Mouse (Mus musculus): Measurements from ENCODE around the gene Ptk7. TPM values are rescaled to one million over a fixed set of nuclear protein-coding genes. Genes with fewer than 3 reads are reported as not detected.

Ptk7 gene
- 16.0 and 21.5 TPM in 2 replicates for polyA plus RNA-seq (2014; fragmentation: Nextera tagmentation; extraction: Ambion mirVana)

DNA sequence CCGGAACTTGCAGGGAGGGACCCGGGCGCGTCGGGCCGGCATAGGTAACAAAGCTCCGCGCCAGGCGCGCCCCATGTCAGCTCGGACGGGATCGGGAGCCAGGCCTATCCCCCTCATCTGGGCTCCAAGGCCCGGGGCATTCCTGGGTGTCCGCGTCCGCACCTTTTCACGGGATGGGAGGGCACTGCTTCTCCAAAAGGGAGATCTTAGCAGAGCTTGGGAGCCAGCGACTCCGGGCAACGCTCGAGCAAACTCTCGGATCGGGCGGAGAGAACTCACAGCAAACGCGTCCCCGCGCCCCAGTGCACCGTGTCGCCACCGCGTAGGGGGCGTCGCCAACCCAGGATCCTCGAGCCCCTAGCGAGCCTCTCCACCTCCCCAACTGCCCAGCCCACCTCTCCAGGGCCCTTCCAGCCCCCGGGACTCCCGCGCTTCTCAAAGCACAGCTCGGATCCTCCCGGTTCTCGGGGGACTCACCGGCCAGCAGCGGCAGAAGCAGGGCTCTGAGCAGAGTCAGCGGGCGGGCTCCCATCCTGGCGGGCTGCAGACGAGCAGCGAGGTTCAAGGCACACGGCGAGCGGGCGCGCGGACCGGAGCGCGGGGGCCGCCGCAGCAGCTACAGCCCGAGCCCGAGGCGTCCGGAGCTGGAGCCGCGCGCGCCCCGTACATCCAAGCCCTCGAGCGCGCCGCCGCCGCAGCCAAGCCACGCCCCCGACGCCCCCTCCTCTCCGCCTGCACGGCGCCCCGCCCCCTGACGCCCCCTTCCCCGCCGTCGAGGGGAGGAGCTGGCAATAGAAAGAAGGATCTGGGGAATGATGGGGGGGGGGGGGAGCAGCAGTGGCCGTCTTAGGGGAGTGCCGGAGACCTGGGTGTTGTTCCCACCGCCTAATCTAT is at the start of gene Ptk7:
Ptk7 (minus strand) TSS at position 714 of the 894 bp plus-strand sequence.
- DNase-seq (ENCODE audit: low spot score) (peak; percentile 94), ATAC-seq (ENCODE audit: low FRiP score) (peak; percentile 79)
- H3K9ac ChIP-seq (ENCODE audit: low read depth, low read length), result peak within 1 kb of the TSS; percentile 95
- H3K27me3 ChIP-seq (ENCODE audit: control insufficient read depth, insufficient read depth, low read length), result no peaks in the 10 kb centered on the region
- peak within 1 kb of the TSS; percentile 95 for H3K4me3 ChIP-seq (ENCODE audit: low read depth, low read length)
- H3K36me3 ChIP-seq (ENCODE audit: control insufficient read depth, insufficient read depth, low read length), result no peaks in the 10 kb centered on the region
- WGBS, result under 1% methylated on average over 46 of the region's 90 CpGs
- H3K4me1 ChIP-seq (replicated peaks; ENCODE audit: control insufficient read depth, insufficient read depth, low read length), result peaks cover 20% of the 10 kb centered on the region
- H3K9me3 ChIP-seq (ENCODE audit: control insufficient read depth, low read length), result no peaks in the 10 kb centered on the region
- H3K4me2 ChIP-seq (replicated peaks; ENCODE audit: low read depth, low read length), result peak within 1 kb of the TSS; percentile 63
- peak within 1 kb of the TSS; percentile 88 for H3K27ac ChIP-seq (ENCODE audit: low read depth, low read length)

DNA sequence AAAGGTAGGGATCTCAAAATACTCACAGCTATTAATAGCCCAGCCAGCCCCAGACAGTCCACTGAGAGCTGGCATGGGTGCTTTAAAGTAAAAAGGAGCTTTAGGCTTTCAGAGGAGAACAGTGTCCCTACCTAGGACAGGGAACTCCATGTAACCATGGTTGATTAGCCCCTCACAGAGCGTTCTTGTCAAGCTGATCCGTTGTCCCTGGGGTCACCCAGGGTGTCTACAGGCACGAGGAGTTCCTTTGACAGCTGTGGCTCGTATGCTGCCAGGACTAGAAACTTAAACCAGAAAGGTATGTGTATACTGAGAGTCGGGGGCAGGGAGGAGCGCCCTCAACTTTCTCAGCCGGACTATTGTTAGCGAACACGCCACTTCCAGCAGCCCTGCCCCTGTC is 49.6 kb upstream of the Ptk7 start:
- no peak for DNase-seq (ENCODE audit: low spot score)
- Histone ChIP-seq H3K27ac (ENCODE audit: low read depth, low read length) (no peak overlapping the region), H3K4me3 (ENCODE audit: low read depth, low read length) (no peak overlapping the region), H3K4me1 (replicated peaks; ENCODE audit: control insufficient read depth, insufficient read depth, low read length) (peaks cover 9% of the 10 kb centered on the region; the same call in 1 of the 2 replicates), H3K27me3 (ENCODE audit: control insufficient read depth, insufficient read depth, low read length) (no peaks in the 10 kb centered on the region), H3K36me3 (ENCODE audit: control insufficient read depth, insufficient read depth, low read length) (peaks cover 8% of the 10 kb centered on the region), H3K9ac (ENCODE audit: low read depth, low read length) (no peak overlapping the region; the same call in 1 of the 2 replicates), H3K4me2 (replicated peaks; ENCODE audit: low read depth, low read length) (peak overlapping the region; percentile 59; the same call in 1 of the 2 replicates), H3K9me3 (ENCODE audit: control insufficient read depth, low read length) (no peaks in the 10 kb centered on the region)
- no peak for ATAC-seq (ENCODE audit: low FRiP score)
- 68% methylated on average over 9 of the region's 9 CpGs for WGBS

DNA sequence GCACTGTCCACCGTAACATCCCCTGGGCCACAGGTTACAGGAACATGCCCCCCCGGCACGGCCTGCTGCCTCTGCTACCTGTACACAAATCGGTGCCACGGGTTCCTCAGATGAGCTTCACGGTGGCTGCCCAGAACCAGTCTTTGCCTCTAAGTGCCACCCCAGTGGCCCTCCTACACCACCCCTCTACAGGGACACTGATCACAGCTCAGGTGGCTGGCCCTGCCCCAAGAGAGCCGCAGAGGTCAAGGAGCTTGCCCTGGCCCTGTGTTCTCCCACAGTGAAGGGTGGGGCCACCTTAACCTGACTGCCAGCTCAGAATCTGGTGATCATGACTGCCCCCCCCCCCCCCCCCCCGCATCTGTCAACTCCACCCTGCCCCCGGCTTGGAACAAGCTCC is 49.1 kb upstream of the Ptk7 start, which contains the start of gene Mea1:
Mea1 (plus strand) TSS at position 378 of the 400 bp plus-strand sequence.
- Histone ChIP-seq H3K27ac (ENCODE audit: low read depth, low read length) (no peak within 1 kb of the TSS), H3K4me1 (replicated peaks; ENCODE audit: control insufficient read depth, insufficient read depth, low read length) (peaks cover 9% of the 10 kb centered on the region; the same call in 1 of the 2 replicates), H3K9ac (ENCODE audit: low read depth, low read length) (peak within 1 kb of the TSS; percentile 67; the same call in 1 of the 2 replicates), H3K4me2 (replicated peaks; ENCODE audit: low read depth, low read length) (peak within 1 kb of the TSS; percentile 59), H3K4me3 (ENCODE audit: low read depth, low read length) (peak within 1 kb of the TSS; percentile 89), H3K36me3 (ENCODE audit: control insufficient read depth, insufficient read depth, low read length) (peaks cover 3% of the 10 kb centered on the region), H3K9me3 (ENCODE audit: control insufficient read depth, low read length) (no peaks in the 10 kb centered on the region), H3K27me3 (ENCODE audit: control insufficient read depth, insufficient read depth, low read length) (no peaks in the 10 kb centered on the region)
- WGBS, result 94% methylated on average over 8 of the region's 9 CpGs
- DNase-seq (ENCODE audit: low spot score), result no peak
- ATAC-seq (ENCODE audit: low FRiP score), result no peak

DNA sequence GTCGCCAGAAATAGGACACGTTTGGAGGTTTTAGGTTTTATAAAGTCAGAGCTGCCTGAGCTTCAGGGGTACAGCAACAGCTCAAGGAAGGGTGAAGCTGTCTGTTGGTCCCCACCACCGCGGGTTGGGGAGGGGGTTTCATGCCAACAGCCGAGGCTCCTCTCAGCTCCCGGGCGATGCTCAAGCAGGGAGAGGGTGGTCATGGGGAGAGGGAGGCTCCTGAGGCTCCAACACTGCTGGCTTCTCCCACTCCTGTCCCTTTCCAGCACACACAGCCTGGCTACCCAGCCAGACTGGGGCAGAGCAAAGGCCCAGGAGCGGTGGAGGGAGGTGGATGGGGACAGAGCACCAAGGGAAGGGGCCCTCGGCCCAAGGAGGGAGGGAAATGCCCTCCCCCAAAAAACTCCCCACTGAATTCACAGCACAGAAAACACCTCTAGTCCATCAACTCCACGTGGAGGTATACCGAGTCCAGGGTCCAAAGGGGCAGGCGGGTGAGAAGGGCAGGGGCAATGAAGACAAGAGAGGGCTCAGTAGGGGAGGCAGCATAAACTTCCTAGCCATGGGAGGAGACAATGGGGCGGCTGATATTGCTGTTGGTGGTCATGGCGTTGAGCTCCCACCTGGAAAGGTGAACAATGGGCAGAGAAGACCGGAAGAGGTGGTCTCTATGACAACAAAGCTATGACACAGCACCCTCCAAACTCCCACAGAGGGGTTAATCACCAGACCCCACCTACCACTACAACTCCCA is 45.4 kb upstream of the Ptk7 start:
- peaks cover 4% of the 10 kb centered on the region for H3K36me3 ChIP-seq (ENCODE audit: control insufficient read depth, insufficient read depth, low read length)
- WGBS, result 22% methylated on average over 15 of the region's 15 CpGs

DNA sequence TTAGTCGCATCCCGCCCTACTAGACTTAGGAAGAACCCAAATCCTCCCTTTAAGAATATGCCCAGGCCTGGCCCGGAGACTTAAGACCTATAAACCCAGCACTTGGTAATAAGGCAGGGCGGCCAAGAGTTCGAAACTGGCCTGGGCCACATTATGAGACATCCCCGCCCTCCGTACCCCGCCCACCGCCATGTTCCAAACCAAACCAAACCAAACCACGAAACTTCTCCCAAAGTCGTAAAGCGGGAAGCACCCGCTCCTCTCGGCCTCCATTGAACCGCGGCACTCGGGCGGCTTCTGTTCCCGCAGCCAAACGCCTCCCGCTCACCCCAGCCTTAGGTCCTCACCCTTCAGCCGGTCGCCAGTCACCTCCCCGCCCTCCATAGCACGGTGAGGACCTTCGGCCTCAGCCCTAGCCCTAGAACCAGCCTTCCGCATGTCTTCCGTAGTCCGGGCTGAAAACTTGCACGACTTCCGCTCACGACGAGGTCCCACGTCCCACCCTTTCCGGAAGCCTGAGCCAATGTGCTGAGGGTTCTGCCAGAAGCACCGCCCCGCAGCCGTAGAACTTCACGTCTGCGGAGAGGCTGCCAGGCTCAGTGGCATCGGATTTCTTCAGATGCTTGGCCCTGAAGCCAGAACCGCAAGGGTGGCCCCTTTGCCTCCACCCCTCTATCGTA is 44.7 kb upstream of the Ptk7 start, which contains the start of gene Rrp36:
Rrp36 (minus strand) TSS at position 503 of the 680 bp plus-strand sequence.
- peak within 1 kb of the TSS; percentile 57 for H3K4me3 ChIP-seq (ENCODE audit: low read depth, low read length)
- H3K27me3 ChIP-seq (ENCODE audit: control insufficient read depth, insufficient read depth, low read length), result no peaks in the 10 kb centered on the region
- H3K9me3 ChIP-seq (ENCODE audit: control insufficient read depth, low read length), result no peaks in the 10 kb centered on the region
- peaks cover 2% of the 10 kb centered on the region; the same call in 1 of the 2 replicates for H3K4me1 ChIP-seq (replicated peaks; ENCODE audit: control insufficient read depth, insufficient read depth, low read length)
- H3K9ac ChIP-seq (ENCODE audit: low read depth, low read length), result peak within 1 kb of the TSS; percentile 59
- whole genome bisulfite sequencing, result 1% methylated on average over 42 of the region's 43 CpGs
- peak; percentile 91 for DNase-seq (ENCODE audit: low spot score)
- peak within 1 kb of the TSS; percentile 56 for H3K4me2 ChIP-seq (replicated peaks; ENCODE audit: low read depth, low read length)
- H3K36me3 ChIP-seq (ENCODE audit: control insufficient read depth, insufficient read depth, low read length), result peaks cover 6% of the 10 kb centered on the region
- ATAC-seq (ENCODE audit: low FRiP score), result peak; percentile 91
- H3K27ac ChIP-seq (ENCODE audit: low read depth, low read length), result no peak within 1 kb of the TSS

More for the DNA sequence above, 45.4 kb upstream of the Ptk7 start:
- DNase-seq (ENCODE audit: low spot score), result peak; percentile 14
- Histone ChIP-seq H3K27me3 (ENCODE audit: control insufficient read depth, insufficient read depth, low read length) (no peaks in the 10 kb centered on the region), H3K9ac (ENCODE audit: low read depth, low read length) (peak overlapping the region; percentile 38; the same call in 1 of the 2 replicates), H3K4me3 (ENCODE audit: low read depth, low read length) (peak overlapping the region; percentile 57), H3K9me3 (ENCODE audit: control insufficient read depth, low read length) (no peaks in the 10 kb centered on the region), H3K4me1 (replicated peaks; ENCODE audit: control insufficient read depth, insufficient read depth, low read length) (peaks cover 4% of the 10 kb centered on the region; the same call in 1 of the 2 replicates), H3K4me2 (replicated peaks; ENCODE audit: low read depth, low read length) (peak overlapping the region; percentile 56), H3K27ac (ENCODE audit: low read depth, low read length) (no peak overlapping the region)
- peak; percentile 65 for ATAC-seq (ENCODE audit: low FRiP score)

DNA sequence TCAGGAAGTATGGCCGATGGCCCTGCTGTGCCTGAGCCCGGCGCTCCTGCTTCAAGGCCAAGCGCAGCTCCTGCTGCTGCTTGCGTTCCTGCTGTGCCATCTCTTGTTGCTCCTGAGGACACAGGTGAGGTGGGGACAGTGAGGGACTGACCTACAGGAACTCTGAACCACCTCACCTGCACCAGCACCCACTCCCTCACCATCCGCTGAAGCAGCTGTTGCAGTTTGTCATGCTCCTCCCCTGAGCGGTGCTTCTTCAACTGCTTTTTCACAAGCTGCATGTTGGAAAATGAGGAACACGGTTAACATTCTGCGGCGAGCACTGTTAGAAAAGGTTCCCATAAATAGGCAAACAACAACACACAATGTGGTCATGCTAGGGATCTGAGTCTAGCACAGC is 40.6 kb upstream of the Ptk7 start:
- H3K9me3 ChIP-seq (ENCODE audit: control insufficient read depth, low read length), result no peaks in the 10 kb centered on the region
- H3K27ac ChIP-seq (ENCODE audit: low read depth, low read length), result no peak overlapping the region
- H3K27me3 ChIP-seq (ENCODE audit: control insufficient read depth, insufficient read depth, low read length), result no peaks in the 10 kb centered on the region
- DNase-seq (ENCODE audit: low spot score), result no peak
- no peak overlapping the region for H3K4me2 ChIP-seq (replicated peaks; ENCODE audit: low read depth, low read length)
- no peaks in the 10 kb centered on the region; the same call in 1 of the 2 replicates for H3K4me1 ChIP-seq (replicated peaks; ENCODE audit: control insufficient read depth, insufficient read depth, low read length)
- H3K4me3 ChIP-seq (ENCODE audit: low read depth, low read length), result no peak overlapping the region
- peaks cover 11% of the 10 kb centered on the region; the same call in 1 of the 2 replicates for H3K36me3 ChIP-seq (ENCODE audit: control insufficient read depth, insufficient read depth, low read length)
- H3K9ac ChIP-seq (ENCODE audit: low read depth, low read length), result no peak overlapping the region
- 95% methylated on average over 10 of the region's 10 CpGs for WGBS
- no peak for ATAC-seq (ENCODE audit: low FRiP score)

DNA sequence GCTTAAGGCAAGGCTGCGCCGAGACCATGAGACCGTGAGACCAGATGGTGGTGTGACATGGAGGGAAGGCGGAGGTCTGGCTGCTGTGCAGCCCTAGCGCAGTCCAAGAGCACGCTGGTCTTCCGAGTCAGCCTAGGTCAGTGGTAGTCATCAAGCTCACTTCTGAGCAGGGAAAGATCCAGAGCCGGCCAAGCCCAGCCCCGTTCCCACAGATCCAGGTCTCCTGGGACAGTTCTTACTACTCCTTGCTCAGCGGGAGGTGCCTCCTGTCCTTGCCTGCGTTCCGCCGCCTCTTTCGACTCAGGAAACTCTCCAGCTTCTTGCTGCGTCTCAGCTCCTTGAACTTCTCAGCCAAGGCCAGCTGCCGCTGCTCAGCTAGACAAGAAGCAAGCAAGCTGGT is 38.4 kb upstream of the Ptk7 start:
- H3K9me3 ChIP-seq (ENCODE audit: control insufficient read depth, low read length), result no peaks in the 10 kb centered on the region
- no peaks in the 10 kb centered on the region for H3K4me1 ChIP-seq (replicated peaks; ENCODE audit: control insufficient read depth, insufficient read depth, low read length)
- no peak overlapping the region for H3K27ac ChIP-seq (ENCODE audit: low read depth, low read length)
- ATAC-seq (ENCODE audit: low FRiP score) (no peak), DNase-seq (ENCODE audit: low spot score) (no peak)
- no peak overlapping the region for H3K4me2 ChIP-seq (replicated peaks; ENCODE audit: low read depth, low read length)
- no peak overlapping the region for H3K9ac ChIP-seq (ENCODE audit: low read depth, low read length)
- H3K27me3 ChIP-seq (ENCODE audit: control insufficient read depth, insufficient read depth, low read length), result no peaks in the 10 kb centered on the region
- 94% methylated on average over 16 of the region's 16 CpGs for WGBS
- no peak overlapping the region for H3K4me3 ChIP-seq (ENCODE audit: low read depth, low read length)
- peaks cover 13% of the 10 kb centered on the region; the same call in 1 of the 2 replicates for H3K36me3 ChIP-seq (ENCODE audit: control insufficient read depth, insufficient read depth, low read length)

DNA sequence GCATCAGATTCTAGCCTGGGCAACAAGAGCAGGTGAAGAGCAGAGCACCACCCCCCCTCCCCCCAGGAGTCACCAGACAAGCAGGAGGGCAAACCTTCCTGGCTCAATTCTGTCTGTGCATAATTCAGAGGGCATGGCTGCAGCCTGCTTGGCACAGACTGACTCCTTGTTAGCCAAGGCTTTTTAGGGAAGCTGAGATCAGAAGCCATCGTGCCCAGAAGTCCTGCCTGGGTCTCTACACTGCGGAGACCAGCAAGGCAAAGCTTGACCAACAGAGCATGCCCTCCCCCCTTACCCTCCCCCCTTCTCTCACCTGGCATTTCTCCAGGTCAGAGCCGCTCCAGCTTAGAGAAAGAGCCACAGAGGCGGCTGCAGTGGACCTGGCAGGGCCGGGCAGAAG is 33.4 kb upstream of the Ptk7 start:
- H3K36me3 ChIP-seq (ENCODE audit: control insufficient read depth, insufficient read depth, low read length), result peaks cover 21% of the 10 kb centered on the region
- 95% methylated on average over 5 of the region's 5 CpGs for WGBS
- no peaks in the 10 kb centered on the region for H3K27me3 ChIP-seq (ENCODE audit: control insufficient read depth, insufficient read depth, low read length)

More for the DNA sequence above, 33.4 kb upstream of the Ptk7 start:
- Histone ChIP-seq H3K9me3 (ENCODE audit: control insufficient read depth, low read length) (no peaks in the 10 kb centered on the region), H3K4me2 (replicated peaks; ENCODE audit: low read depth, low read length) (no peak overlapping the region), H3K27ac (ENCODE audit: low read depth, low read length) (no peak overlapping the region), H3K9ac (ENCODE audit: low read depth, low read length) (no peak overlapping the region), H3K4me3 (ENCODE audit: low read depth, low read length) (no peak overlapping the region), H3K4me1 (replicated peaks; ENCODE audit: control insufficient read depth, insufficient read depth, low read length) (no peaks in the 10 kb centered on the region)
- DNase-seq (ENCODE audit: low spot score) (no peak), ATAC-seq (ENCODE audit: low FRiP score) (no peak)
